Mouse (Mus musculus): Measurements from ENCODE around the gene Strada.

DNA sequence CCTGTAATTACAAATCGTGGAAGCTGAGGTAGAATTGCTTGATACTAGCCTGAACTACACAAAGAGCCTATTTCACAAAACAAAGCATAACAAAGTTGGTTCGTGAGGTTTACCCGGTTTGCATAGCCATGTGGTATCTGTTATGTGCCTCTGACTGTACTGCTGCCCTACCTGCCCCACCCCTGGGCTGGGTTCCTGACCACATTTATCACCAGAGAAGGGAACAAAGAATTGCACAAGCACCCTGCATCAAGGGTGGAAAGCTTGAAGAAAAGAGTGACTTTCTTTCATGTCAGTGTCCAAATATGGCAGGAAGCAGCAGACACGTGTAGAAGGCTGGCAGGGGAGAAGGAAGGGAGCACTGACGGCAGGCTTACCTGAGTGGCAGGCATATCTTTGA lies 34.5 kb downstream of the Strada start:
- TF ChIP-seq CTCF (IDR thresholded peaks at IDR 0.05; ENCODE audit: low read depth) (no peak), EP300 (IDR thresholded peaks at IDR 0.05; ENCODE audit: low read depth) (no peak)
